Mouse (Mus musculus) embryonic facial prominence, embryonic 15.5 days (tissue): ENCODE data around the gene 2310030G06Rik. TPM values are rescaled to one million over a fixed set of nuclear protein-coding genes. Genes with fewer than 3 reads are reported as not detected.

Experiments used
- ATAC-seq: fragments of 200-750 bp; cut with Nextera tagmentation; 2 replicates; pipeline ENCODE4 v1.8.0; 2017; ENCODE audit warnings: low read depth, moderate TSS enrichment; ENCODE audit not compliant: insufficient number of reproducible peaks, low FRiP score, low TSS enrichment
- H3K27ac ChIP-seq: fragments of 300-500 bp; sonication (generic); replicated peaks from 2 replicates; pipeline ENCODE4 v1.5.1; 2015; ENCODE audit warnings: mild to moderate bottlenecking, inconsistent platforms
- H3K27me3 ChIP-seq: fragments of 300-500 bp; sonication (generic); 2 replicates; pipeline ENCODE4 v1.6.1; 2015; ENCODE audit warnings: inconsistent platforms
- H3K36me3 ChIP-seq: fragments of 300-500 bp; sonication (generic); 2 replicates; pipeline ENCODE4 v1.6.1; 2015; ENCODE audit warnings: mild to moderate bottlenecking, inconsistent platforms
- H3K4me1 ChIP-seq: fragments of 300-500 bp; sonication (generic); 2 replicates; pipeline ENCODE4 v1.6.1; 2015; ENCODE audit warnings: inconsistent platforms
- H3K4me2 ChIP-seq: fragments of 300-500 bp; sonication (generic); replicated peaks from 2 replicates; pipeline ENCODE4 v1.6.1; 2015; ENCODE audit warnings: mild to moderate bottlenecking, inconsistent platforms
- H3K4me3 ChIP-seq: fragments of 300-500 bp; sonication (generic); replicated peaks from 2 replicates; pipeline ENCODE4 v1.5.1; 2015; ENCODE audit warnings: mild to moderate bottlenecking, inconsistent platforms
- H3K9ac ChIP-seq: fragments of 300-500 bp; sonication (generic); 2 replicates; pipeline ENCODE4 v1.6.1; 2015; ENCODE audit warnings: inconsistent platforms
- H3K9me3 ChIP-seq: fragments of 300-500 bp; sonication (generic); replicated peaks from 2 replicates; pipeline ENCODE4 v1.6.1; 2016; ENCODE audit warnings: inconsistent platforms
- WGBS: fragments of 180-500 bp; shearing (Covaris S2); methylation state at CpG from one replicate; pipeline ENCODE4 v1.1.7; 2015; 5-methylcytosine and 5-hydroxymethylcytosine counted together
- polyA plus RNA-seq: library from polyadenylated mRNA; unstranded; fragments of >200 nt; fragmentation: Nextera tagmentation; extraction: Ambion mirVana; gene quantifications from 2 replicates; pipeline ENCODE4 v1.2.1, GENCODE M21; 2015

The 2310030G06Rik gene
- polyA plus RNA-seq, 1 experiment from 2014 or later = 9.5 TPM

DNA sequence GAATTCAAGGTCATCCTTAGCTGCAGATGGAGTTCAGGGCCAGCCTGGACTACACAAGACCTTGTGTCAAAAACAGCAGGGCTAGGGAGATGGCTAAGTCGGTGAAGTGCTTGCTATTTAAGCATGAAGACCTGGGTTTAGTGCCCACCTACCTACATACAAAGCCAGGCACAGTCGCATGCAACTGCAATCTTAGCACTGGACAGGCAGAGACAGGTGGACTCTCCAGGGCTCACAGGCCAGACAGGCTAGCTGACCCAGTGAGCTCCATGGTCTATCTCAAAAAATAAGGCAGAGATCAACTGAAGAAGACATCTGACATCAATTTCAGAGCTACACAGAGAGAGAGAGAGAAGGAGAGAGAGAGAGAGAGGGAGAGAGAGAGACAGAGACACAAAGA lies 22.2 kb downstream of the 2310030G06Rik start:
- Histone ChIP-seq H3K27me3 (no peaks in the 10 kb centered on the region), H3K27ac (peak overlapping the region; percentile 48; the same call in 1 of the 2 replicates), H3K9ac (no peak overlapping the region), H3K36me3 (no peaks in the 10 kb centered on the region), H3K4me1 (peaks cover 62% of the 10 kb centered on the region), H3K4me3 (no peak overlapping the region), H3K4me2 (no peak overlapping the region), H3K9me3 (no peaks in the 10 kb centered on the region)
- ATAC-seq = no peak
- WGBS = 61% methylated on average over 2 of the region's 2 CpGs

DNA sequence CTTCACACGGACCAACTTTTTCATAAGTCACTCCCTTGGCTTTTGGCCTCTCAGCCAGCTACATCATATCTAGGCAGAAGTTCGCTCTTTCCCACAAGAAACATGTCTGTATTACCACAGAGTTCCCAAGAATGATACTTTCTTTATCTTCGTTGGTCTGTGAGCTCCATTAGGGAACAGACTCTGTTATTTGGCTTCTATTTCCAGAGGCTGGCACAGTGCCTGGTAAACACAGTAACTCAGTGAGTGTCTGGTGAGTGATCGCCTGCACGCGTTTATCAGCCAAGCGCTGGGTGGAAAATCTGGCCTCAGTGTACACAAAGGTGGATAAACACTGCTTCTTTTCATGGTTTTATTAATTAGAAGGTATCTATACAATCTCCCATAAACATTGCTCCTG lies 22.9 kb downstream of the 2310030G06Rik start:
- peak overlapping the region; percentile 21; the same call in 1 of the 2 replicates for H3K4me2 ChIP-seq
- ATAC-seq = no peak
- H3K27ac ChIP-seq = peak overlapping the region; percentile 71
- H3K4me3 ChIP-seq = no peak overlapping the region
- H3K4me1 ChIP-seq = peaks cover 59% of the 10 kb centered on the region
- H3K36me3 ChIP-seq = no peaks in the 10 kb centered on the region
- H3K9me3 ChIP-seq = no peaks in the 10 kb centered on the region
- WGBS = 27% methylated on average over 7 of the region's 7 CpGs
- H3K9ac ChIP-seq = no peak overlapping the region
- H3K27me3 ChIP-seq = no peaks in the 10 kb centered on the region

DNA sequence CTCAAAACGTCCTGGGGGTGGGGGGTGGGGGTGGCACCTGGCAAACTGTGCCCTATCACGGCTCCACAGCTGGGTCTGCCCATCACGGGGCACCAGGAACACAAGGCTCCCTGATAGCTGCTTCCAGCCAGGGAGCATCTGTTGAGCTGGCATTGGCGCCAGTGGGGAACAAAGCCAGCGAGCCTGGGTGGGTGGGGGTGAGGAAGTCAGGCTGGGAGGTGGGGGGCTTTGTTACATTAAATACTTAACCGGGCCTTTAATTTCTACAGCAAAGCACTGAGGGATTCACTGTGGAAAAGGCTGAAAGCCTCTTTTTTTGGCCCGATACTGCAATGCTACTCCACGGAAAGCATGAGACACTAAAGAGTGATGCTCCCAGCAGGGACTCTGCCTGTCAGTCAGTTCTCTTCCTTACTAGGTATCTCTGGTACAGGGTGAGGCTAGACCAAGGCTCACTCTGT lies 23.9 kb downstream of the 2310030G06Rik start:
- 47% methylated on average over 8 of the region's 8 CpGs for WGBS
- Histone ChIP-seq H3K9me3 (no peaks in the 10 kb centered on the region), H3K4me1 (peaks cover 53% of the 10 kb centered on the region), H3K27me3 (no peaks in the 10 kb centered on the region), H3K27ac (no peak overlapping the region; the same call in 1 of the 2 replicates), H3K4me2 (no peak overlapping the region), H3K9ac (no peak overlapping the region), H3K36me3 (no peaks in the 10 kb centered on the region), H3K4me3 (no peak overlapping the region)
- no peak for ATAC-seq

DNA sequence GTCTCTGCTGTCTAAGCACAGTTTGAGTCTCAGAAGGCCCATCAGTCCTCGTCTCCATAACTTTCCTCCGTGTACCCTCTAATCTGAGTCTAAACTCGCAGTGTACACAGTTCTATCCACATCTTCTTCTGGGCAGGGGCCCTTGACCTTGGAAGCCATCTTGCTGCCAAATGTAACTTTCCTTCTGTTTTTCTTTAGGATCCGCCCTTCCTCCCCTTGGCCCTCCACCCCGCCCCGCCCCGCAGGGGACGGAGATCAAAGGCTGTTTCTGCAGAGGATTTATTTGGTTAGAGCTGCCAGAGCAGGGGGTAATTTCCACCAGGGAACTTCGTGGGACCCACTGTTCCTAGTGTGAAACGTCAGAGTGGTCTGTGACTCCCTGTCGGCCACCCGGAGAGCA lies 25.3 kb downstream of the 2310030G06Rik start:
- H3K27ac ChIP-seq = no peak overlapping the region
- peaks cover 39% of the 10 kb centered on the region for H3K4me1 ChIP-seq
- no peak overlapping the region for H3K9ac ChIP-seq
- ATAC-seq = no peak
- 0 out of 2 replicates have a peak, but pooled peaks cover 4% of the 10 kb centered on the region for H3K36me3 ChIP-seq
- no peaks in the 10 kb centered on the region for H3K27me3 ChIP-seq
- WGBS = 21% methylated on average over 12 of the region's 12 CpGs
- no peak overlapping the region for H3K4me3 ChIP-seq
- no peaks in the 10 kb centered on the region for H3K9me3 ChIP-seq
- H3K4me2 ChIP-seq = no peak overlapping the region

DNA sequence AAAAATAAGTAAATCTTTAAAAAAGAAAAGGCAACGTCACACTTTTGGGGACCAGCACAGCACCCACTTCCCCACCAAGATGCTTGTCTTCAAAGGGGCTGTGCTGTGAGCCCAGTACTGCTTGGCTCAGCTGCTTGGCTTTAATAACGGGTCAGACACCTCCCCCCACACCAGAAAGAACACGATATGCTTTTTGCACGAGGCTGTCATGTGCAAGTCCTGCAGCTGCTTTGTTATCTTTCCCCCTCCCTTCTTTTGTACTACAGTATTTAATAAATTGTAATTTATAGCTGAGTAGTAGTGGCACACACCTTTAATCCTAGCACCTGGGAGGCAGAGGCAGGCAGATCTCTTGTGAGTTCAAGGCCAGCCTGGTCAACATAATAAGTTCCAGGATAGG lies 27.5 kb downstream of the 2310030G06Rik start:
- no peaks in the 10 kb centered on the region for H3K9me3 ChIP-seq
- H3K27me3 ChIP-seq = no peaks in the 10 kb centered on the region
- H3K36me3 ChIP-seq = 0 out of 2 replicates have a peak, but pooled peaks cover 4% of the 10 kb centered on the region
- no peak overlapping the region for H3K4me2 ChIP-seq
- WGBS = 66% methylated on average over 4 of the region's 4 CpGs
- no peak overlapping the region for H3K27ac ChIP-seq
- ATAC-seq = no peak
- no peak overlapping the region for H3K4me3 ChIP-seq
- no peak overlapping the region for H3K9ac ChIP-seq
- peaks cover 21% of the 10 kb centered on the region for H3K4me1 ChIP-seq

DNA sequence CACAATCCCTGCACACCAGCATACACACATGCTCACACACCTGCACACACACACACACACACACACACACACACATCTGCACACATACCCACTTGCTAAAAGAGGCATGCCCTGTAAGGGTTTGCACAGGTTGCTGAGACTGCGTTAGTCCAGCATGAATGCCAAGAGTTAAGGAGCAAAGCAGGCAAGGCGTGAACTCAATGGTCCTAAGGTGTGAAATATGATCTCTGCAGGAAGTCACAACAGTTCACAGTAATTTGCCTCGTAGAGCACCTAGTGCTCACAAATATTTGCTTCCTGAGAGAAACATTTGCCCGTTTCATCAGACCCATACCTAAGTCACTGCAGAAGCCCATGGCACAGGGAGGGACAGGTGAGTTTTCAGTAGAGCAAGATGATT lies 32.1 kb downstream of the 2310030G06Rik start:
- Histone ChIP-seq H3K4me1 (no peaks in the 10 kb centered on the region), H3K36me3 (0 out of 2 replicates have a peak, but pooled peaks cover 12% of the 10 kb centered on the region), H3K27ac (no peak overlapping the region), H3K4me2 (no peak overlapping the region), H3K4me3 (no peak overlapping the region), H3K27me3 (no peaks in the 10 kb centered on the region), H3K9me3 (no peaks in the 10 kb centered on the region), H3K9ac (no peak overlapping the region)
- 32% methylated on average over 4 of the region's 4 CpGs for WGBS
- ATAC-seq = no peak

DNA sequence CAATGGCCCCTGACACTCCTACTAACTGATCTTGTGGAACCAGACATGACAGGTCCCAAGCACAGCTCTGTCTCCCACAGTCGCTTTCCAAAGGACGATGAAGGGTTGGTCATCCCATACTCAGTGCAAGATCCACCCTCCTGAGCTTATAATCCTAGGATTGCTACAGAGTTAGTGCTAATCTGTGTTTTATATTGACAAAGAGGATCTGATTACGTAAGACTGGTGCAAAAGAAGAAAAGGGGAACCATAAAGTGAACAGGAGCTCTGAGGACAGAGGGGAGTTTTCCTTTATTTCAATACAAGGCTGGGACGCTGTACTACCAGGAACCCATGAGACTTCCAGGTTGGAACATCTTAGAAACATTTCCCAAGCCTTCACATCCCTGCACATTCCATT lies 35.0 kb downstream of the 2310030G06Rik start:
- H3K4me1 ChIP-seq = no peaks in the 10 kb centered on the region
- no peak overlapping the region for H3K27ac ChIP-seq
- H3K9ac ChIP-seq = no peak overlapping the region
- H3K4me3 ChIP-seq = no peak overlapping the region
- H3K9me3 ChIP-seq = no peaks in the 10 kb centered on the region
- 77% methylated on average over 4 of the region's 4 CpGs for WGBS
- no peaks in the 10 kb centered on the region for H3K27me3 ChIP-seq
- 0 out of 2 replicates have a peak, but pooled peaks cover 8% of the 10 kb centered on the region for H3K36me3 ChIP-seq
- H3K4me2 ChIP-seq = no peak overlapping the region
- no peak for ATAC-seq

DNA sequence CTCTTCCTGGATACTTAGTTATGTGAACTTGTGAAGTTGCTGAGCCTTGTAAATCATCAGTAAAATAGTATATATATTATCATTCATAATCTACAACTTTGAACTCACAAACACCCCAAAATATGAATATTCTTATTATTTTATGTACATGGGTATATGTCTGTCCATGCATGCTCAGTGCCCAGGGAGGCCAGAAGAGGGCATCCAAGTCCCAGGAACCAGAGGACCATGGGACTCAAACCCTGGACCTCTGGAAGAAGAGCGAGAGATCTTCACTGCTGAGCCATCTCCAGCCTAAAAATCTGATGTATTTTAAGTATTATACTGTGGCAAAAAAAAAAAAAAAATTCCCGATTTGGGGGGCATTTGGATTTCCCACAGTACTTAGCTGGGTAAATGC lies 37.2 kb downstream of the 2310030G06Rik start:
- no peaks in the 10 kb centered on the region for H3K9me3 ChIP-seq
- H3K4me2 ChIP-seq = no peak overlapping the region
- 26% methylated on average over 2 of the region's 2 CpGs for WGBS
- H3K27me3 ChIP-seq = no peaks in the 10 kb centered on the region
- H3K4me3 ChIP-seq = no peak overlapping the region
- no peak overlapping the region for H3K9ac ChIP-seq
- no peak overlapping the region for H3K27ac ChIP-seq
- H3K36me3 ChIP-seq = 0 out of 2 replicates have a peak, but pooled peaks cover 8% of the 10 kb centered on the region
- ATAC-seq = no peak
- no peaks in the 10 kb centered on the region for H3K4me1 ChIP-seq

DNA sequence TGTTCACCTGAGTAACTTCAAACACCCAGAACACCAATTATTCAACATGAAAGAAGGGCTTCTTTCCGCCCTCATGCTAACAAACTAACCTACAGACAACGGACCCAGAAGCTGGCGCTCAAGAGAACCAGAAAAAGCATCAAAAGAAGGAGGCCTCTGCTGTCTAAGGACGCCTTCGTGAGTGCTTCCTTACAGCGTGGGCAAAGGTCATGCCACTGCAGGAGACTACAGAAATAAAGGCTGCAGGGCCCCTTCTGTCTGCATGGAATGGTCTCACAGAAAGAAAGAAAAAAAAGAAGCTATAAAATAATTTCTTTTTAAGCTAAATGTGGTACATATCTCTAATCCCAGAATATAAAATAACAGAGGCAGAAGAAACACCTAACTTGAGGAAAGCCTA lies 41.4 kb downstream of the 2310030G06Rik start:
- no peaks in the 10 kb centered on the region; the same call in 1 of the 2 replicates for H3K36me3 ChIP-seq
- whole genome bisulfite sequencing = 72% methylated on average over 6 of the region's 6 CpGs

DNA sequence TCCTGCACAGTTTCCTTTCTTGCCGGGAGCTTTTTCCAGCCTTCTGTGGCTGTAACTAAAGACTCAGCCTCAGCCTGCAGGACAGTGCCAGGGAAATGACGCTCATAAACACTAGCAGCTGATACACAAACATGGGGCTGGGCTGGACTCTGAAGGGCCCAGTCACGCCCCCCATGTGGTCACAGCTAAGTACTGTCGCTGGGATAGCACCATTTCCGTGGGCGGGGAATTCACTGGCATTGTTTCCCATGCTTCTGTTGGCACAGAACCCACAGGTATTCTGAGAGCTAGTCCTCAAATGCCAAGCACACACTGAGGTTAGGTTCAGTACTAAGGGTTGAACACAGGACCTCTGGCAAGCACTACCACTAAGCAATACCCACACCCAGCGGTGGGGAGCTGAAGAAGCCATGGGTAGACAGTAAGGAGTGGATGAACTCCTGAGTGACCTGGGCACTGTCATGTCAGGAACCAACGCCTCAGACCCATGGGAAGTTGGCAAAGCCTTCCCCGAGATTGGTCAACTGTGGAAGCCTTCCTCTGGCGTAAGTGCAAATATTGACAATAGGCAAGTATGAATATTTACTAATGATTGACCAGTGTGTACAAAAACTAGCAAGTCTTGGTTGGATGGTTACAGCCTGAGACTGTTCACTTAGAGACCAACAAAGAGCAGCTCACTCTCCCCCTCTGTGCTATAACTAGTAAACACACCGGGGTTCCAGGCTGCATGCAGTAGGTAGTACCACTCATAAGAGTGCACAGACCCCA lies 45.2 kb downstream of the 2310030G06Rik start:
- H3K27ac ChIP-seq = no peak overlapping the region
- no peak for ATAC-seq
- no peaks in the 10 kb centered on the region for H3K9me3 ChIP-seq
- peaks cover 3% of the 10 kb centered on the region; the same call in 1 of the 2 replicates for H3K27me3 ChIP-seq
- H3K4me1 ChIP-seq = peaks cover 23% of the 10 kb centered on the region
- no peak overlapping the region for H3K4me3 ChIP-seq
- WGBS = 63% methylated on average over 11 of the region's 11 CpGs
- H3K9ac ChIP-seq = no peak overlapping the region
- no peak overlapping the region for H3K4me2 ChIP-seq
- no peaks in the 10 kb centered on the region; the same call in 1 of the 2 replicates for H3K36me3 ChIP-seq

More for the DNA sequence above, 41.4 kb downstream of the 2310030G06Rik start:
- Histone ChIP-seq H3K9ac (no peak overlapping the region), H3K4me2 (no peak overlapping the region), H3K4me3 (no peak overlapping the region), H3K27me3 (peaks cover under 1% of the 10 kb centered on the region; the same call in 1 of the 2 replicates), H3K4me1 (no peaks in the 10 kb centered on the region), H3K9me3 (no peaks in the 10 kb centered on the region), H3K27ac (no peak overlapping the region)
- ATAC-seq = no peak

DNA sequence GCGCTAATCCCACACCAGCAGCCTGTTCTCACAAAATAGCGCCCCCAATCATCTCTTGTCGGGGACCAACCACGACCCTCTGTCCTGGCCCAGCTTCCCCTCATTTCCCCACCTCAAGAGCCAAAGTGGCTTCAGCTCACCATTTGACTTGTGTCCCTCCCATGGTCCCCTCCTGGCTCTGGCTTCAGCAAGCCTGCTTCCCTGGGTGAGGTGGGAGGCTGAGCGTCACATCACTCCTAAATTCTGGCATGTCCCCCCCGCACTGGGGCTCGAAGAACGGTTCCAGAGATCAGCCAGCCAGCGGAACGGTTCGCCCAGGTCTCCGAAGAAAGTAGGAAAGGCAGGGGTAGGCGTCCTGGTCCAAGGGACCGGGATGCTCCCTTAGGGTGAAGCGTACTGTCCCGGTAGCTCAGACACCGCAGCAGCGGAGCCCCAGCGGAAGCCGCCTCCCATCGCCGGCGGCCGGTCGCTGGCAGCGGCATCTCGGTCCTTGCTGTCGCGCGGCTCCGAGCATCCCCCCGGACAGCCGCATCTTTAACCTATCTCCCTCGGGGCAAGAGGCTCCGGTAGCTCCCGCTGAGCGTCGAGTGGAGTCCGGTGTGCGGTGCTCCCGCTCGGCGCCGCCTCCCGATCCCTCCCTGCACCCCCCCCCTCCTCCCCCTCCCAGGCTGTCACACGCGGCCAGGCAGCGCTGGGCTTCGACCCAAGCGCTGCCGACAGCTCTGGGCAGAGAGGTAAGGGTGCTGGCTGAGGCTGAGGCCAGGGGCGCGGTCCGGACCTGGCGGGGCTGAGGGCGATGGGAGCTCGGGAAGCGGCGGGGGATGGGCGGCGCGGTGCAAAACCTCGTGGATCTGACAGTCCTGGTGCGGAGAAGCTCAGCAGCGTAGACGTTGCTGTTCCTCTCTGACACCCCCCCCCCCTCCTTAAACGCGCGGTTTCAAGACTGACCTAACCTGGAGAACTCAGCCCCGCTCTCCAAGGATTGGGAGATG lies 47.6 kb downstream of the 2310030G06Rik start:
- Histone ChIP-seq H3K27ac (no peak overlapping the region), H3K9me3 (no peaks in the 10 kb centered on the region), H3K4me3 (peak overlapping the region; percentile 53), H3K4me1 (peaks cover 23% of the 10 kb centered on the region), H3K9ac (peak overlapping the region; percentile 42; the same call in 1 of the 2 replicates), H3K4me2 (peak overlapping the region; percentile 99), H3K36me3 (peaks cover 7% of the 10 kb centered on the region; the same call in 1 of the 2 replicates), H3K27me3 (peaks cover 3% of the 10 kb centered on the region; the same call in 1 of the 2 replicates)
- peak; percentile 45 for ATAC-seq
- 2% methylated on average over 67 of the region's 70 CpGs for WGBS
